Mouse (Mus musculus): ENCODE results near the gene Scml4.

The Scml4 gene

GRCm38 (mm10) chr10:42995484-42995895 is 135.3 kb downstream of the Scml4 start:
- DNase-seq (ENCODE audit: low spot score) = no peak

- no peak for DNase-seq (ENCODE audit: low spot score)
Measured at GRCm38 (mm10) chr10:42997278-42997677, 137.1 kb downstream of the Scml4 start.

- DNase-seq (ENCODE audit: low spot score) = no peak
Measured at GRCm38 (mm10) chr10:42999324-42999723, 139.2 kb downstream of the Scml4 start.

- DNase-seq (ENCODE audit: low spot score) = no peak
Measured at GRCm38 (mm10) chr10:43001433-43001832, 141.3 kb downstream of the Scml4 start.

GRCm38 (mm10) chr10:43002066-43002678 is 142.0 kb downstream of the Scml4 start:
- DNase-seq (ENCODE audit: low spot score) = no peak

GRCm38 (mm10) chr10:43002721-43003465 is 142.7 kb downstream of the Scml4 start:
- no peak for DNase-seq (ENCODE audit: low spot score)

GRCm38 (mm10) chr10:43003466-43003757 is 143.2 kb downstream of the Scml4 start:
- no peak for DNase-seq (ENCODE audit: low spot score)

- DNase-seq (ENCODE audit: low spot score) = no peak
Measured at GRCm38 (mm10) chr10:43004174-43004734, 144.1 kb downstream of the Scml4 start.

GRCm38 (mm10) chr10:43005031-43005430 is 144.9 kb downstream of the Scml4 start:
- DNase-seq (ENCODE audit: low spot score) = no peak

- DNase-seq (ENCODE audit: low spot score) = no peak
Measured at GRCm38 (mm10) chr10:43005677-43006076, 145.5 kb downstream of the Scml4 start.

GRCm38 (mm10) chr10:43006534-43006933 is 146.4 kb downstream of the Scml4 start:
- DNase-seq (ENCODE audit: low spot score) = no peak

GRCm38 (mm10) chr10:43008116-43008515 is 147.9 kb downstream of the Scml4 start:
- DNase-seq (ENCODE audit: low spot score) = no peak
